Mouse (Mus musculus) CD8-positive naive resting alpha-beta T cell, adult 2 months (primary cell): ENCODE measurements around the gene Ocel1.
"Not testable (repeated sequence)": the region's sequence is repeated elsewhere in the genome, so short reads cannot be mapped to it uniquely, and the experiment has no call there.

Experiments used
- DNase-seq, 2 experiments: peaks; one replicate each; pipeline ENCODE4 v3.0.0; 2022; ENCODE audit warnings: low read depth in 2 of 2, low spot score in 2 of 2

The Ocel1 gene

GRCm38 (mm10) chr8:71371236-71371848 lies at the start of gene Ocel1:
Ocel1 (plus strand) TSS chr8:71371298.
- peak; percentile 94 to 97 for DNase-seq

GRCm38 (mm10) chr8:71322939-71323338 lies 48.2 kb upstream of the Ocel1 start:
- no peak for DNase-seq

GRCm38 (mm10) chr8:71324848-71325247 lies 46.2 kb upstream of the Ocel1 start:
- DNase-seq, result peak; percentile 10 to 26

GRCm38 (mm10) chr8:71337834-71338233 lies 33.3 kb upstream of the Ocel1 start:
- not testable (repeated sequence) for DNase-seq

- no peak for DNase-seq
These were observed 30.5 kb upstream of the Ocel1 start for GRCm38 (mm10) chr8:71340625-71341024.

- no peak for DNase-seq
These were observed 24.5 kb upstream of the Ocel1 start for GRCm38 (mm10) chr8:71346581-71346980.

GRCm38 (mm10) chr8:71351117-71351516 lies 20.0 kb upstream of the Ocel1 start:
- DNase-seq, result no peak

- DNase-seq, result no peak
These were observed 19.6 kb upstream of the Ocel1 start for GRCm38 (mm10) chr8:71351520-71351919.

GRCm38 (mm10) chr8:71358026-71358425 lies 13.1 kb upstream of the Ocel1 start:
- no peak for DNase-seq

- DNase-seq, result peak; percentile 80 to 89
These were observed 4.1 kb upstream of the Ocel1 start, which contains the start of gene Use1 for GRCm38 (mm10) chr8:71366771-71367528. Use1 (plus strand) TSS chr8:71366848.

GRCm38 (mm10) chr8:71367529-71368176 lies 3.4 kb upstream of the Ocel1 start:
- no peak for DNase-seq

- no peak for DNase-seq
These were observed 2.7 kb upstream of the Ocel1 start for GRCm38 (mm10) chr8:71368366-71368765.

- no peak for DNase-seq
These were observed 1.9 kb upstream of the Ocel1 start for GRCm38 (mm10) chr8:71369040-71369718.

- no peak for DNase-seq
These were observed 325 bp upstream of the Ocel1 start for GRCm38 (mm10) chr8:71370711-71371235.

- no peak for DNase-seq
These were observed 1.3 kb downstream of the Ocel1 start for GRCm38 (mm10) chr8:71372427-71372826.

- no peak for DNase-seq
These were observed 1.9 kb downstream of the Ocel1 start for GRCm38 (mm10) chr8:71373000-71373399.

GRCm38 (mm10) chr8:71374616-71375206 lies 3.6 kb downstream of the Ocel1 start:
- DNase-seq, result no peak

GRCm38 (mm10) chr8:71375581-71376422 lies 4.7 kb downstream of the Ocel1 start:
- DNase-seq, result no peak

GRCm38 (mm10) chr8:71376423-71377030 lies 5.4 kb downstream of the Ocel1 start:
- DNase-seq, result no peak

GRCm38 (mm10) chr8:71379008-71379407 lies 7.9 kb downstream of the Ocel1 start:
- no peak for DNase-seq
